8 mouse cellular contexts compared by ENCODE assay signal in the genomic region with DNA sequence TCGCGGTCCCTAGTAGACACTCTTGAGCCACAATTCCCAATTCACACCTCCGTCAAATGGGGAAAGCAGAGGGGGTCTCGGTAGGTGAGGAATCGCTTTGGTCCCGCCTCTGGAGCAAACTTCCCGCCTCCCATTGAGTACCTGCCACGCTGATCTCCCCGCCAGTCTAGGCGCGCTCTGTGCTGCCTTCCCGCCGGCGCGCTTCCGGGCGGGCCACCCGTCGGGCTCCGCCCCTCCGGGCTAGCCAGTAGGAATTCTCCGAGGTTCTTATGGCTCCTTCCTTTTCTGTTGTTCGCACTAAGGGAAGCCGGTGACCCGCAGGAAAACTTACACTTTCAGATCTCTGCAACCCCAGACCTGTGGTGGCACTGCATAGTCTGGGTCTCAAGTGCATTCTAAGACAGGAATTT. TPM values are rescaled to one million over a fixed set of nuclear protein-coding genes. Genes with fewer than 3 reads are reported as not detected.
DNase-seq lines count a peak whose midpoint lies in the region; ATAC-seq lines count a peak whose summit lies in the region.

A gene (minus strand): TSS at position 198 of the 410 bp plus-strand sequence.

- peak within 1 kb of the TSS; percentile 45 for H3K9ac ChIP-seq in hindbrain, embryonic 14.5 days
- peak within 1 kb of the TSS; percentile 83 for H3K9ac ChIP-seq in liver, embryonic 12.5 days
- H3K9ac ChIP-seq in neural tube, embryonic 12.5 days, result peak within 1 kb of the TSS; percentile 51

- intact Hi-C loops in gastrocnemius, postnatal 36 days (cut with DNase I), result no loop called here

- H3K4me3 ChIP-seq in forebrain, embryonic 10.5 days, result peak within 1 kb of the TSS; percentile 61
- H3K4me3 ChIP-seq in hindbrain, embryonic 14.5 days (replicated peaks; ENCODE audit: low read length), result peak within 1 kb of the TSS; percentile 28
- H3K4me3 ChIP-seq in liver, embryonic 12.5 days, result peak within 1 kb of the TSS; percentile 68
- peak within 1 kb of the TSS; percentile 33 for H3K4me3 ChIP-seq in neural tube, embryonic 12.5 days

- ATAC-seq in hindbrain, embryonic 14.5 days (ENCODE audit: low FRiP score), result no peak
- ATAC-seq in liver, embryonic 12.5 days, result peak; percentile 69
- no peak; the same call in 1 of the 2 replicates for ATAC-seq in neural tube, embryonic 12.5 days (ENCODE audit: low FRiP score, low read depth)

- H3K9me3 ChIP-seq in forebrain, embryonic 10.5 days, result no peaks in the 10 kb centered on the region
- H3K9me3 ChIP-seq in hindbrain, embryonic 14.5 days (ENCODE audit: control insufficient read depth, low read length), result no peaks in the 10 kb centered on the region
- H3K9me3 ChIP-seq in liver, embryonic 12.5 days (replicated peaks), result no peaks in the 10 kb centered on the region
- no peaks in the 10 kb centered on the region for H3K9me3 ChIP-seq in neural tube, embryonic 12.5 days

- H3K36me3 ChIP-seq in forebrain, embryonic 10.5 days (replicated peaks), result peaks cover 45% of the 10 kb centered on the region
- H3K36me3 ChIP-seq in hindbrain, embryonic 14.5 days (replicated peaks; ENCODE audit: control insufficient read depth, insufficient read depth), result peaks cover 5% of the 10 kb centered on the region
- H3K36me3 ChIP-seq in liver, embryonic 12.5 days, result peaks cover 49% of the 10 kb centered on the region
- H3K36me3 ChIP-seq in neural tube, embryonic 12.5 days, result peaks cover 28% of the 10 kb centered on the region

- H3K27me3 ChIP-seq in forebrain, embryonic 10.5 days (ENCODE audit: poor library complexity, severe bottlenecking), result no peaks in the 10 kb centered on the region
- no peaks in the 10 kb centered on the region for H3K27me3 ChIP-seq in hindbrain, embryonic 14.5 days (ENCODE audit: control insufficient read depth, insufficient read depth, low read length)
- H3K27me3 ChIP-seq in liver, embryonic 12.5 days (replicated peaks), result no peaks in the 10 kb centered on the region
- H3K27me3 ChIP-seq in neural tube, embryonic 12.5 days (replicated peaks), result no peaks in the 10 kb centered on the region

- peaks cover 57% of the 10 kb centered on the region for H3K4me1 ChIP-seq in forebrain, embryonic 10.5 days
- H3K4me1 ChIP-seq in hindbrain, embryonic 14.5 days (replicated peaks; ENCODE audit: control insufficient read depth, insufficient read depth, low read length), result peaks cover 27% of the 10 kb centered on the region
- H3K4me1 ChIP-seq in liver, embryonic 12.5 days, result peaks cover 62% of the 10 kb centered on the region
- peaks cover 32% of the 10 kb centered on the region for H3K4me1 ChIP-seq in neural tube, embryonic 12.5 days

- WGBS in forebrain, embryonic 10.5 days, result under 1% methylated on average over 25 of the region's 25 CpGs
- WGBS in hindbrain, embryonic 14.5 days, result 0% methylated on average over 25 of the region's 25 CpGs
- under 1% methylated on average over 25 of the region's 25 CpGs for WGBS in liver, embryonic 12.5 days (ENCODE audit: insufficient replicate concordance)
- WGBS in neural tube, embryonic 12.5 days, result under 1% methylated on average over 25 of the region's 25 CpGs

- H3K27ac ChIP-seq in forebrain, embryonic 10.5 days, result peak within 1 kb of the TSS; percentile 90
- H3K27ac ChIP-seq in hindbrain, embryonic 14.5 days, result no peak within 1 kb of the TSS
- H3K27ac ChIP-seq in liver, embryonic 12.5 days, result peak within 1 kb of the TSS; percentile 75
- no peak within 1 kb of the TSS for H3K27ac ChIP-seq in neural tube, embryonic 12.5 days

- peak; percentile 44 for DNase-seq in gastrocnemius, adult 18-20 months (ENCODE audit: low spot score)
- no peak for DNase-seq in gastrocnemius, postnatal 36 days
- DNase-seq in adrenal gland, postnatal 14 days, result peak; percentile 85
- peak; percentile 81 for DNase-seq in forebrain, embryonic 10.5 days (ENCODE audit: extremely low spot score, low spot score)
- peak; percentile 39 for DNase-seq in hindbrain, embryonic 14.5 days (ENCODE audit: low spot score)
- no peak for DNase-seq in layer of hippocampus, postnatal 14 days (ENCODE audit: low spot score in 2 of 2)

- H3K4me2 ChIP-seq in hindbrain, embryonic 14.5 days (replicated peaks), result peak within 1 kb of the TSS; percentile 54
- peak within 1 kb of the TSS; percentile 90 for H3K4me2 ChIP-seq in liver, embryonic 12.5 days
- peak within 1 kb of the TSS; percentile 78 for H3K4me2 ChIP-seq in neural tube, embryonic 12.5 days (replicated peaks)

RNA-seq across cellular contexts. Expression of the gene that starts here (rescaled TPM):
- under 1 TPM; 0.09 to 0.14 TPM for total RNA-seq in gastrocnemius, adult 18-20 months (2021)
- total RNA-seq in gastrocnemius, postnatal 36 days (2021), result under 1 TPM; 0.15 to 0.18 TPM
- total RNA-seq in adrenal gland, postnatal 14 days (2021), result 3.5 and 5.9 TPM in 2 replicates
- 24.9 and 26.4 TPM in 2 replicates for polyA plus RNA-seq in forebrain, embryonic 10.5 days (2016; fragmentation: Nextera tagmentation; extraction: Ambion mirVana)
- polyA plus RNA-seq in hindbrain, embryonic 14.5 days (2014; fragmentation: Nextera tagmentation; extraction: Ambion mirVana), result 3.1 and 4.2 TPM in 2 replicates
- 17.3 and 17.7 TPM in 2 replicates for polyA plus RNA-seq in liver, embryonic 12.5 days (2016; fragmentation: Nextera tagmentation; extraction: Ambion mirVana)
- polyA plus RNA-seq in neural tube, embryonic 12.5 days (2016; fragmentation: Nextera tagmentation; extraction: Ambion mirVana), result 8.4 and 9.8 TPM in 2 replicates
- total RNA-seq in layer of hippocampus, postnatal 14 days (2021), result 1 to 10 TPM; 1.9 TPM

Comparison
In these comparisons a context has a peak if more than half of its experiments do, and no peak if none do; other contexts are left out.
1. Peak in DNase-seq in gastrocnemius, adult 18-20 months; RNA of the gene not detected or under 1 TPM.
2. DNase-seq: peak in adrenal gland, postnatal 14 days (single experiment), forebrain, embryonic 10.5 days (single experiment) and hindbrain, embryonic 14.5 days (single experiment); none in gastrocnemius, postnatal 36 days (0 of 2) and layer of hippocampus, postnatal 14 days (0 of 2).
3. H3K27ac ChIP-seq: peak in forebrain, embryonic 10.5 days (single experiment) and liver, embryonic 12.5 days (single experiment); none in hindbrain, embryonic 14.5 days (single experiment) and neural tube, embryonic 12.5 days (single experiment).
4. Peak in every context shown above with its lines, with median percentiles within 50 percentile points of each other: H3K4me3 ChIP-seq, H3K4me2 ChIP-seq and H3K9ac ChIP-seq.